Mouse (Mus musculus) lung, adult 2 months (tissue): ENCODE results near the gene Hist2h3c1.
"Not testable (repeated sequence)": the region's sequence is repeated elsewhere in the genome, so short reads cannot be mapped to it uniquely, and the experiment has no call there.

Source experiments
- CTCF ChIP-seq: fragments of 200-500 bp; IDR thresholded peaks from 2 replicates; pipeline ENCODE4 v1.5.1; 2011; ENCODE audit warnings: mild to moderate bottlenecking, low read length, control low read depth; ENCODE audit not compliant: insufficient read depth
- POLR2A ChIP-seq: fragments of 200-500 bp; IDR thresholded peaks from 2 replicates; pipeline ENCODE4 v1.6.1; 2011; ENCODE audit warnings: low read depth, mild to moderate bottlenecking, control low read depth, low read length, borderline replicate concordance; ENCODE audit errors: extremely low read depth

GRCm38 (mm10) chr3:96290727-96291126 is 44.2 kb downstream of the Hist2h3c1 start:
- TF ChIP-seq POLR2A, CTCF: not testable (repeated sequence)
